Mouse (Mus musculus): ENCODE data around the gene Ppp1r8. TPM values are rescaled to one million over a fixed set of nuclear protein-coding genes. Genes with fewer than 3 reads are reported as not detected.

The Ppp1r8 gene
- polyA plus RNA-seq, 1 experiment from 2014 or later, result 61.3 TPM

DNA sequence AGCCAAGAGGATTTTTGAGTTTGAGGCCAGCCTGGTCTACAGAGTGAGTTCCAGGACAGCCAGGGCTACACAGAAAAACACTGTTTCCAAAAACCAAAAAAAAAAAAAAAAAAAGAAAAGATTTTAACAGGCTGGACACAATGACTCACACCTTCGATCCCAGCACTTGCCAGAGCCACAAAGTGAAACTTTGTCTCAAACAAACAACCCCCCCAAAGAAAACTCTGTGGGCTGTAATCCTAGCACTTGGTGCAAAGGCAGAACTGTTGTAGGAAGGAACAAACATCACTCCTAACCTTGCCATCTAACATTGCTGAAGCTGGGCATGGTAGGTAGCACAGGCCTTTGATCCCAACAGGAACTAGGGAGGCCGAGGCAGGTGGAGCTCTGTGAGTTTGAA lies 21.9 kb upstream of the Ppp1r8 start:
- WGBS, result 92% methylated on average over 2 of the region's 2 CpGs
- DNase-seq (ENCODE audit: low spot score) (no peak), ATAC-seq (ENCODE audit: low read depth) (no peak)
- Histone ChIP-seq H3K4me1 (ENCODE audit: control insufficient read depth, insufficient read depth, low read length) (no peaks in the 10 kb centered on the region), H3K27ac (replicated peaks; ENCODE audit: low read depth, low read length) (no peak overlapping the region), H3K4me2 (ENCODE audit: low read depth, low read length) (no peak overlapping the region), H3K4me3 (ENCODE audit: low read depth, low read length) (no peak overlapping the region), H3K27me3 (replicated peaks; ENCODE audit: control insufficient read depth, insufficient read depth, low read length) (no peaks in the 10 kb centered on the region), H3K36me3 (ENCODE audit: control insufficient read depth, insufficient read depth, low read length) (peaks cover 79% of the 10 kb centered on the region), H3K9me3 (ENCODE audit: control insufficient read depth, low read length) (no peaks in the 10 kb centered on the region), H3K9ac (ENCODE audit: low read depth, low read length) (no peak overlapping the region)

DNA sequence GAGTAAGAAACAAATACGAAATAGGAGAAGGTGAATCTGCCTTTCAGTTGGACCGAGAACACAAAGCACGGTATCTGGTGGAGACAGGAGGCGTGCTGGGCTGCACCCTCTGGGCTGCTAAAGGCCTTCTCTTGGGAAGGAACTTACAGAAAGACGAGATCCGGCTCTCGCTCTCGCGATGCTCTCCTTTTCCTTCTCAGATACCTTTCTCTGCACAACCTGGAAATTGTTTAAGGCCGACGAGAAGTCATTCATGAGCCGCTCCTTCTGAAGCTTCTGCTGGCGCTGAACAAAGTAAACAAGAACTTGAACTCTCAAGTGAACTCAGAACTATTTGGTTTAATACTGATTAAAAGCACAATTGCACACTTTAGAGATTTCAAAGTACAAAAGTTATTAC lies 20.0 kb upstream of the Ppp1r8 start:
- H3K4me3 ChIP-seq (ENCODE audit: low read depth, low read length), result no peak overlapping the region
- H3K27me3 ChIP-seq (replicated peaks; ENCODE audit: control insufficient read depth, insufficient read depth, low read length), result no peaks in the 10 kb centered on the region
- 93% methylated on average over 13 of the region's 13 CpGs for WGBS
- no peak overlapping the region for H3K9ac ChIP-seq (ENCODE audit: low read depth, low read length)
- H3K4me2 ChIP-seq (ENCODE audit: low read depth, low read length), result no peak overlapping the region
- H3K9me3 ChIP-seq (ENCODE audit: control insufficient read depth, low read length), result no peaks in the 10 kb centered on the region
- H3K36me3 ChIP-seq (ENCODE audit: control insufficient read depth, insufficient read depth, low read length), result peaks cover 79% of the 10 kb centered on the region
- no peak overlapping the region for H3K27ac ChIP-seq (replicated peaks; ENCODE audit: low read depth, low read length)
- no peak for ATAC-seq (ENCODE audit: low read depth)
- DNase-seq (ENCODE audit: low spot score), result no peak
- no peaks in the 10 kb centered on the region for H3K4me1 ChIP-seq (ENCODE audit: control insufficient read depth, insufficient read depth, low read length)

DNA sequence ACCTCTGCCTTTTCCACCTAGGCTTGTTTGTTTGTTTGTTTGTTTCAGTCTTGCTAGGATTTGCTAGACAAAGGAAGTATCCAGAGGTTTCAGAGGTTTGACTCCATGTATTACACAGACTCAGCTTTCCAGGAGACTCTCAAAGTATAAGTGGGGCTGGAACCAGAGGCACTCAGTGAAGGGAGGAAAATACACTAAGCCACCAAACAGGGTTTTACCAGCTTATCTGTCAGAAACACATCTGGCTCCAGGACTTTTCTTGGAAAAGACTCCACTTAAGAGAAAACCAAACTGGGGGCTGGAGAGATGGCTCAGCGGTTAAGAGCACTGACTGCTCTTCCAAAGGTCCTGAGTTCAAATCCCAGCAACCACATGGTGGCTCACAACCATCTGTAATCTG lies 17.9 kb upstream of the Ppp1r8 start:
- DNase-seq (ENCODE audit: low spot score), result no peak
- Histone ChIP-seq H3K9me3 (ENCODE audit: control insufficient read depth, low read length) (no peaks in the 10 kb centered on the region), H3K27ac (replicated peaks; ENCODE audit: low read depth, low read length) (no peak overlapping the region), H3K36me3 (ENCODE audit: control insufficient read depth, insufficient read depth, low read length) (peaks cover 79% of the 10 kb centered on the region), H3K4me2 (ENCODE audit: low read depth, low read length) (no peak overlapping the region), H3K27me3 (replicated peaks; ENCODE audit: control insufficient read depth, insufficient read depth, low read length) (no peaks in the 10 kb centered on the region), H3K4me3 (ENCODE audit: low read depth, low read length) (no peak overlapping the region), H3K4me1 (ENCODE audit: control insufficient read depth, insufficient read depth, low read length) (no peaks in the 10 kb centered on the region), H3K9ac (ENCODE audit: low read depth, low read length) (no peak overlapping the region)
- ATAC-seq (ENCODE audit: low read depth), result no peak
- 93% methylated on average over 1 of the region's 1 CpGs for WGBS

DNA sequence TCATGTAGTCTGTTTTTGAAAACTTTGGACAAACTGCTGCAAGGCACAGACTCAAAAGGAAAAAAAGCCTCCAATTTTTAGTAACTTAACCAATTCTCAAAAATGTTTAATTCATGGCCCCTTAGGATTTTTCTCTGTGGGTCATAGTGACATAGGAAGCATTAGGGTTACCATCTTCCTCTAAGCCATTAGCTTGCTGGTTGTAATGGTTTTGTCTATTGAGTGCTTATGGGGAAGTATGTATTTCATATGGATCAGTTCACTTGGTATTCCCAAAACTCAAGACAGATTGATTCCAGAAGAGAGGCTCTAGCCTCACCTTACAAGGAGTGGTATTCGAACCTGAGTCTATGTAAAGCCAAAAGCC lies 719 bp upstream of the Ppp1r8 start:
- Histone ChIP-seq H3K9me3 (ENCODE audit: control insufficient read depth, low read length) (no peaks in the 10 kb centered on the region), H3K36me3 (ENCODE audit: control insufficient read depth, insufficient read depth, low read length) (peaks cover 23% of the 10 kb centered on the region), H3K9ac (ENCODE audit: low read depth, low read length) (peak overlapping the region; percentile 93), H3K4me1 (ENCODE audit: control insufficient read depth, insufficient read depth, low read length) (peaks cover 15% of the 10 kb centered on the region), H3K27me3 (replicated peaks; ENCODE audit: control insufficient read depth, insufficient read depth, low read length) (no peaks in the 10 kb centered on the region), H3K4me3 (ENCODE audit: low read depth, low read length) (peak overlapping the region; percentile 87), H3K27ac (replicated peaks; ENCODE audit: low read depth, low read length) (peak overlapping the region; percentile 77), H3K4me2 (ENCODE audit: low read depth, low read length) (peak overlapping the region; percentile 83)
- 64% methylated on average over 1 of the region's 1 CpGs for WGBS
- ATAC-seq (ENCODE audit: low read depth) (no peak), DNase-seq (ENCODE audit: low spot score) (no peak)

DNA sequence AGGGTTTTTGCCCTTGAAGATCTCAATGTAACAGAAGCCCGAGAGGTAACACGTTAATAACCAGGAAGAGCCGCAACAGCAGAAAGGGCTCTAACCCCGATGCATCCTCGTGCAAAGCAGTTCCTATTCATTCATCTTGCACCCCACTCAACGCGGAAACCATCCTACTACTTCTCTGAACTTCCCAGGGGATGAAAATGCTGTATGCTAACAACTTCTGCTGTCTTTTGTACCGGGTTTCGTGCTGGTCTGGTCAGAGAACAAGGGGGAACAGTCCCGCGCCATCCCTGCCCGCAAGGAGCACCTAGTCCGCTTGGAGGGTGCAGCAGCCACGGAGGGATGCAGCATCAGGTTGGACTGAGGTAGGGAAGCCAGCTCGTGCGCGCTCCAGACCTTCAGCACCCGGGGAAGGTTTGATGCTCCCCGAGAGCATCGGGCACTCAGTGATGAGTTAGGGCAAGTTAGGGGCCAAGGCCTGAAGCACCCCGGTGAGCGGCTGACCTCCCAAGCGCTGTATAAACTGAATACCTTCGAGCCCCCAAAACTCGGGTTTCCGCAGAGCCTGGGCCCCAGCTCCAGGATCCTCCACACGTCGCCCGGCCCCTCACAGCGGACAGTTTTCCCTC lies 575 bp downstream of the Ppp1r8 start:
- Histone ChIP-seq H3K27ac (replicated peaks; ENCODE audit: low read depth, low read length) (peak overlapping the region; percentile 77), H3K4me1 (ENCODE audit: control insufficient read depth, insufficient read depth, low read length) (peaks cover 15% of the 10 kb centered on the region), H3K4me2 (ENCODE audit: low read depth, low read length) (peak overlapping the region; percentile 83), H3K27me3 (replicated peaks; ENCODE audit: control insufficient read depth, insufficient read depth, low read length) (no peaks in the 10 kb centered on the region), H3K9ac (ENCODE audit: low read depth, low read length) (peak overlapping the region; percentile 93), H3K36me3 (ENCODE audit: control insufficient read depth, insufficient read depth, low read length) (peaks cover 30% of the 10 kb centered on the region), H3K4me3 (ENCODE audit: low read depth, low read length) (peak overlapping the region; percentile 87), H3K9me3 (ENCODE audit: control insufficient read depth, low read length) (no peaks in the 10 kb centered on the region)
- under 1% methylated on average over 30 of the region's 30 CpGs for WGBS
- ATAC-seq (ENCODE audit: low read depth), result 0 out of 2 replicates have a peak, but pooled peaks have one; percentile 14
- DNase-seq (ENCODE audit: low spot score), result peak; percentile 22

DNA sequence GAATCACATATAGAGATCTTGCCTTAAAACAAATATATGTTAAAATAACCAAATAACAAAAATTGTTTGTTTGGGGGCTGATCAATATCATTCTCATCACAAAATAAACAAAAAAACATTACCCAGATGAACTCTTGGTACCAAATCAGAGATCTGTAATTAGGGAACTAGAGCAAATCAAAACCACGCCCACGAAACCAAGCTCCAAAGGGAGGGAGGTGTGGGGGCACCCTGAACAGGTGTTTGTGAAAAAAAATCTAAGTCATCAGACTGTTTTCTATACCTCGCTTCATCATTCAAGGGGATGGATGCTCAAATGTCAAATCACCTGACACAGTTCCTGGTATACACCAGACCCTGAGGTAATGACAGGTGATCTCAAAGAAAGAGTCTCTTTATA lies 1.5 kb downstream of the Ppp1r8 start:
- peak overlapping the region; percentile 83 for H3K4me2 ChIP-seq (ENCODE audit: low read depth, low read length)

DNA sequence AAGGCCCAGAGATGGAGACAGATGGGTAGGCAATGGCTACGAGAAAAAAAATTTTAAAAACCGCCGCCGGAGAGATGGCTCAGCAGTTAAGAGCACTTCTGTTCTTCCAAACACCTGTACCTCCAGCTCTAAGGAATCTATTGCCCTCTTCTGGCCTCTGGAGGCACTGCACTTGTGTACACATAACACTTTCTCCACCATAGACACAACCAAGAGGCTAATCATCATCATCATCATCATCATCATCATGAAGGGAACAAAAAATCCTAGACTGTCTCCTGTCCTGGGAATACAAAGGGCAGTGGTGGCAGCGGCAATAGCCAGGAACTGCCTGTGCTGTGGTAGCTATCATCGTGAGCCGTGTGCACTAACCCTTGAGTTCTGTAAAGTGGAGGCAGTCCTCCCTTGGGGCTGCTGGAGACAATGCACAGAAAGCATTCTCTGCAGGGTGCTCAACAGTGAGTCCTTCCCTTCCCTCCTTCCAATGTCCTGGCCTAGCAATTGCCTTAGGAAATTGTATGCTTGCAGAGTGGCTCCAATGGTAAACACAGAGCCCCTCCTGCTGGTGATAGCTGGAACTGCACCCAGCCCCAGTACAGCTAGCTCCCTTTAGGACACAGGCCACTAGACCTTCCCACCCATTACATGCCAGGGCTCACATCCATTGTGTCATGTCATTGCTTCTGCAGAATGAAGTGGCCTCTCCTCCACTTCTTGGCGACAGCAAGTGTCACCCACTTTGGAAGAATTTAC lies 19.2 kb downstream of the Ppp1r8 start:
- 77% methylated on average over 8 of the region's 8 CpGs for WGBS

More for the DNA sequence above, 1.5 kb downstream of the Ppp1r8 start:
- peak overlapping the region; percentile 87 for H3K4me3 ChIP-seq (ENCODE audit: low read depth, low read length)
- WGBS, result 72% methylated on average over 3 of the region's 3 CpGs
- H3K4me1 ChIP-seq (ENCODE audit: control insufficient read depth, insufficient read depth, low read length), result peaks cover 15% of the 10 kb centered on the region
- peaks cover 39% of the 10 kb centered on the region for H3K36me3 ChIP-seq (ENCODE audit: control insufficient read depth, insufficient read depth, low read length)
- H3K27ac ChIP-seq (replicated peaks; ENCODE audit: low read depth, low read length), result no peak overlapping the region
- peak overlapping the region; percentile 93 for H3K9ac ChIP-seq (ENCODE audit: low read depth, low read length)
- no peak for DNase-seq (ENCODE audit: low spot score)
- H3K9me3 ChIP-seq (ENCODE audit: control insufficient read depth, low read length), result no peaks in the 10 kb centered on the region
- no peak for ATAC-seq (ENCODE audit: low read depth)
- H3K27me3 ChIP-seq (replicated peaks; ENCODE audit: control insufficient read depth, insufficient read depth, low read length), result no peaks in the 10 kb centered on the region

DNA sequence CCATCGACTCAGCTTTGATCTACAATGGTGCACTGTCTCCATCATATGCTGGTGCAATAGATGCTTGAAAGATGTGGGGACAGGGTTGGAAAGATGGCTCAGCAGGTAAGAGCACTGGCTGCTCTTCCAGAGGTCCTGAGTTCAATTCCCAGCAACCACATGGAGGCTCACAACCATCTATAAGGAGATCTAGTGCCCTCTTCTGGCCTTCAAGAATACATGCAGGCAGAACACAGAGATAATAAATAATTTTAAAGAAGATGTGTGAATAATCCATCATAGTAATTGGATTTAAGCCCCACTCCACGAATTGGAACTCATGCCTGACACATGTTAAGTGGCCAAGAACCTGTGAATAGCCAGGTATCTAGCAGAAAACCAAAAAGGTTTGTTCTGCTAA lies 24.5 kb downstream of the Ppp1r8 start:
- no peak for ATAC-seq (ENCODE audit: low read depth)
- Histone ChIP-seq H3K4me1 (ENCODE audit: control insufficient read depth, insufficient read depth, low read length) (no peaks in the 10 kb centered on the region), H3K27ac (replicated peaks; ENCODE audit: low read depth, low read length) (no peak overlapping the region), H3K9me3 (ENCODE audit: control insufficient read depth, low read length) (peaks cover 13% of the 10 kb centered on the region; the same call in 1 of the 2 replicates), H3K4me2 (ENCODE audit: low read depth, low read length) (no peak overlapping the region), H3K4me3 (ENCODE audit: low read depth, low read length) (no peak overlapping the region), H3K9ac (ENCODE audit: low read depth, low read length) (no peak overlapping the region), H3K36me3 (ENCODE audit: control insufficient read depth, insufficient read depth, low read length) (no peaks in the 10 kb centered on the region), H3K27me3 (replicated peaks; ENCODE audit: control insufficient read depth, insufficient read depth, low read length) (no peaks in the 10 kb centered on the region)
- WGBS, result 52% methylated on average over 2 of the region's 2 CpGs
- no peak for DNase-seq (ENCODE audit: low spot score)

More for the DNA sequence above, 19.2 kb downstream of the Ppp1r8 start:
- Histone ChIP-seq H3K4me3 (ENCODE audit: low read depth, low read length) (no peak overlapping the region), H3K4me1 (ENCODE audit: control insufficient read depth, insufficient read depth, low read length) (no peaks in the 10 kb centered on the region), H3K9me3 (ENCODE audit: control insufficient read depth, low read length) (peaks cover 13% of the 10 kb centered on the region; the same call in 1 of the 2 replicates), H3K9ac (ENCODE audit: low read depth, low read length) (no peak overlapping the region), H3K36me3 (ENCODE audit: control insufficient read depth, insufficient read depth, low read length) (peaks cover 39% of the 10 kb centered on the region), H3K27me3 (replicated peaks; ENCODE audit: control insufficient read depth, insufficient read depth, low read length) (no peaks in the 10 kb centered on the region), H3K4me2 (ENCODE audit: low read depth, low read length) (no peak overlapping the region), H3K27ac (replicated peaks; ENCODE audit: low read depth, low read length) (no peak overlapping the region)
- peak; percentile 19 for DNase-seq (ENCODE audit: low spot score)
- ATAC-seq (ENCODE audit: low read depth), result no peak
